Mouse (Mus musculus) stomach, postnatal 0 days (tissue): Measurements from ENCODE around the gene Mlana.

ENCODE experiments used
- CTCF ChIP-seq: IDR thresholded peaks from 2 replicates; pipeline ENCODE4 v1.5.1; 2016; ENCODE audit warnings: antibody characterized with exemption, low read depth, mild to moderate bottlenecking, moderate library complexity
- EP300 ChIP-seq: optimal IDR thresholded peaks from 2 replicates; pipeline ENCODE3; 2016; ENCODE audit warnings: antibody characterized with exemption

GRCm38 (mm10) chr19:29704436-29704835 is 6.8 kb downstream of the Mlana start:
- no peak for TF ChIP-seq CTCF
- no peak for TF ChIP-seq EP300
